Mouse (Mus musculus): ENCODE data around the gene Man1c1. TPM values are rescaled to one million over a fixed set of nuclear protein-coding genes. Genes with fewer than 3 reads are reported as not detected.

Gene Man1c1
- total and polyA plus RNA-seq, 3 experiments: 0.05 TPM; not detected in 2

DNA sequence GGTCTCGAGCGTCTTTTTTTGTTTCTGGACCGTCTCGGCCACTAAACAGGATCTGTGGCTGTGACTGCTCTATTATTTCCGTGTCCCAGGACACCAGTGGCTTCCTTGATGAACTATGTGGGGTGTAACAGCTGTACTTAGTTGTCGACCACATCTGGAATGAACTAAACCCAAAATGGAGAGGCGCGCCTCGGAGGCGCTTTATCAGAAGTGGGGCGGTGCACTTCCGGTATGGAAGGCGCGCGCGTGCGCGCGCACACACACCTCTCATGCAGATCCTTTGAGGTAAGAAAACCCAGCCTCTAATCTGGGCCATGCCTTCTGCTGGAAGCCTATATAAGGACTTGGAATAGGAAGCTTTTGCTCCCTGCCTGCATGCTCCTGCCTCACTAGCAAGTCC, 37.7 kb downstream of the Man1c1 start:
- H3K4me1 ChIP-seq (ENCODE audit: insufficient read depth, low read depth, low read length): no peaks in the 10 kb centered on the region
- peaks cover 37% of the 10 kb centered on the region for H3K27me3 ChIP-seq (ENCODE audit: insufficient read depth, low read length)
- TF ChIP-seq GATA1 (IDR thresholded peaks at IDR 0.05; ENCODE audit: borderline replicate concordance, low read length) (no peak), GATA2 (IDR thresholded peaks at IDR 0.05; ENCODE audit: borderline replicate concordance, low read depth, low read length) (no peak), CTCF (IDR thresholded peaks at IDR 0.05; ENCODE audit: low read depth, low read length) (no peak), TAL1 (conservative IDR thresholded peaks at IDR 0.05; ENCODE audit: low read depth, low read length) (no peak), POLR2AphosphoS5 (IDR thresholded peaks at IDR 0.05; ENCODE audit: insufficient replicate concordance, low read depth, low read length) (no peak)
- H3K36me3 ChIP-seq (replicated peaks): no peaks in the 10 kb centered on the region
- ATAC-seq (ENCODE audit: extremely low read depth, insufficient number of reproducible peaks, low FRiP score, poor library complexity, severe bottlenecking): no peak
- no peaks in the 10 kb centered on the region for H3K9me3 ChIP-seq (replicated peaks)
- no peak overlapping the region for H3K4me3 ChIP-seq (ENCODE audit: low read depth, low read length)
- DNase-seq (ENCODE audit: low spot score): no peak

DNA sequence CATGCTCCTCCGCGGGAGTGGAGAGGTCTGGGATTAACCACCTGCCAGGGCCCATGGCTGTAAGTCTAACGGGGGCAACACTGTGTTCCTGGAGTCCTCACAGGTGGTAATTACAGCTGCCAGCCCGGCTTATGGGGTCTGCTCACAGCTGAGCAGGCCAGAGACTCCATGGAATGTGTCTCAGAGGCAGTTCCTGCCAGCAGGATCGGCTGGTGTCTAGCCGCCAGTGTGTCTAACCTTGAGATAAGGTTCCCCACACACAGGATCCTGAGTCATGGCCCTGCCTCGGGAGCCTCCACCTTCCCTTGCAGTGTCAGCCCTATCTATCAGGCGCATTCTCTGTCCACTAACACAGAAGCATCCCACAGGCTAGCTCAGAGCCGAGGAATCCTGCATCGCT, 41.0 kb downstream of the Man1c1 start:
- H3K4me3 ChIP-seq (ENCODE audit: low read depth, low read length): no peak overlapping the region
- peaks cover 32% of the 10 kb centered on the region for H3K27me3 ChIP-seq (ENCODE audit: insufficient read depth, low read length)
- ATAC-seq (ENCODE audit: extremely low read depth, insufficient number of reproducible peaks, low FRiP score, poor library complexity, severe bottlenecking) (no peak), DNase-seq (ENCODE audit: low spot score) (no peak)
- TF ChIP-seq GATA2 (IDR thresholded peaks at IDR 0.05; ENCODE audit: borderline replicate concordance, low read depth, low read length) (no peak), GATA1 (IDR thresholded peaks at IDR 0.05; ENCODE audit: borderline replicate concordance, low read length) (no peak), POLR2AphosphoS5 (IDR thresholded peaks at IDR 0.05; ENCODE audit: insufficient replicate concordance, low read depth, low read length) (no peak), TAL1 (conservative IDR thresholded peaks at IDR 0.05; ENCODE audit: low read depth, low read length) (no peak), CTCF (IDR thresholded peaks at IDR 0.05; ENCODE audit: low read depth, low read length) (no peak)
- no peaks in the 10 kb centered on the region for H3K4me1 ChIP-seq (ENCODE audit: insufficient read depth, low read depth, low read length)
- H3K36me3 ChIP-seq (replicated peaks): no peaks in the 10 kb centered on the region
- no peaks in the 10 kb centered on the region for H3K9me3 ChIP-seq (replicated peaks)

DNA sequence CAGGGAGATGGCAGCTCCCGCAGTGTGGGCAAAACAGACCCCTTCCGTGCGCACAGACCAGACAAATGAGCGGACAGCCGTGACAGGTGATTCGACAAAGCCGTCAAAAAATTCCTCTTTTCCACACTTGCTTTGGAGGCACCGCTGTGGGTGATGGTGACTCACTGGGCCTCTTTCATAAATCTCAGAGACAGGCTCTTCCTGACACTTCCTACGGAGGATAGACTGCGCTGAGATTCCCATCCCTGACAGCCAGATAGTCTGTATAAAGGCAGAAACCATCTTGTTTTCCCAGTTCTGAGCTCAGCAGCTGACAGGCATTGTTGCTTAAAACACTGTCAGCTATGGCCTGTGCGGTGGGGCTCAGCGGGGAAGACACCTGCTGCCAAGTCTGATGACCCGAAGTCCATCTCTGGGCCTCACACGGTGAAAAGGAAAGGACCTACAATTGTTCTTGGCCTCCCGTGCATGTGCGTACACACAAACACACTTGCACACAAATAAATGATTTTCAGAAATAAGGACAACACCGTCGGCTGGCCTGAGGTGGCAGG, 43.4 kb downstream of the Man1c1 start:
- ATAC-seq (ENCODE audit: extremely low read depth, insufficient number of reproducible peaks, low FRiP score, poor library complexity, severe bottlenecking) (no peak), DNase-seq (ENCODE audit: low spot score) (no peak)
- no peaks in the 10 kb centered on the region for H3K9me3 ChIP-seq (replicated peaks)
- H3K4me1 ChIP-seq (ENCODE audit: insufficient read depth, low read depth, low read length): no peaks in the 10 kb centered on the region
- H3K36me3 ChIP-seq (replicated peaks): no peaks in the 10 kb centered on the region
- no peak overlapping the region for H3K4me3 ChIP-seq (ENCODE audit: low read depth, low read length)
- H3K27me3 ChIP-seq (ENCODE audit: insufficient read depth, low read length): peaks cover 44% of the 10 kb centered on the region
- TF ChIP-seq GATA2 (IDR thresholded peaks at IDR 0.05; ENCODE audit: borderline replicate concordance, low read depth, low read length): no peak
- TF ChIP-seq TAL1 (conservative IDR thresholded peaks at IDR 0.05; ENCODE audit: low read depth, low read length): no peak
- no peak for TF ChIP-seq POLR2AphosphoS5 (IDR thresholded peaks at IDR 0.05; ENCODE audit: insufficient replicate concordance, low read depth, low read length)
- no peak for TF ChIP-seq GATA1 (IDR thresholded peaks at IDR 0.05; ENCODE audit: borderline replicate concordance, low read length)
- TF ChIP-seq CTCF (IDR thresholded peaks at IDR 0.05; ENCODE audit: low read depth, low read length): no peak

DNA sequence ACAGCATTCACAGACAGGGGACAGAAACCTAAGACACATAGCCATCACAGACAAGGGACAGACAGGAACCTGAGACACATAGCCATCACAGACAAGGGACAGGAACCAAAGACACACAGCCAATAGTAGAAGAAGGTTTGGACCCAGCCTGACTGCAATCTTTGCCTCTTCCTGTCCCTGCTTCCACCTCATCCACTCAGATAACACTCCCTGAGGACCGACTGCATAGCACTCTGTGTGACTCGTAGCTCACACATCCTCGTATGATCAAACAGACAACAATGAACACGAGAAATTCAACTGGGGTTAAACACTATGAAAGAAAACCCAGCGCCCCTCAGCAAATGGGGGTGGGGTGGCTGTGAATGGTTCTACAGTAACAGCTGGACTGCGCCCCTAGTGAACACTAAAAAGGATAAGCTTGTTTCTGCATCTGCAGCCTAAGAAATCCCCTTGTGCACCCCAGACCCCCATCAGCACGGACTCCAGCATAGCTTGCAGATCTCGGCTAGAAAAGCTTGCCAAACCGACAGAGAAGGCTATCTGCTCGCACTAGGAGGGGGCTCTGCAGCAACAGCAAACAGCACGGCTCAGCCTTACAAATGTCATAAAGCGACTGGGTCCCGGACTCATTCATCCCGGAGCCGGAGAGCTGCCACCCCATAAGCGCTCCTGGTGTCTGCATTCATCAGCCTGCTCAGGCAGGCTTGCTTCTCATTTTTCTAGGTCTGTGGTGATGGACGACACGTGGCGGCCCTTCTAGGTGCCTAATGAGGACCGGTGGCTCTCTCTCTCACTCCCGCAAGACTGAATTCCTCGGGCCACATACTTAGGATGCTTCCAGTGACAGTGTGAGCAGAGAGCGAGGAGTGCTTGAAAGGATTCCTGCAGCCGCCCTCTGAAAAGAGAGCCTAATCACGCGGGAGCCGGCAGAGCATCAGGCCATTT, 44.5 kb downstream of the Man1c1 start:
- H3K27me3 ChIP-seq (ENCODE audit: insufficient read depth, low read length): peaks cover 45% of the 10 kb centered on the region
- DNase-seq (ENCODE audit: low spot score) (no peak), ATAC-seq (ENCODE audit: extremely low read depth, insufficient number of reproducible peaks, low FRiP score, poor library complexity, severe bottlenecking) (no peak)
- no peaks in the 10 kb centered on the region for H3K9me3 ChIP-seq (replicated peaks)
- H3K4me1 ChIP-seq (ENCODE audit: insufficient read depth, low read depth, low read length): no peaks in the 10 kb centered on the region
- TF ChIP-seq GATA1 (IDR thresholded peaks at IDR 0.05; ENCODE audit: borderline replicate concordance, low read length): no peak
- TF ChIP-seq POLR2AphosphoS5 (IDR thresholded peaks at IDR 0.05; ENCODE audit: insufficient replicate concordance, low read depth, low read length): no peak
- TF ChIP-seq CTCF (IDR thresholded peaks at IDR 0.05; ENCODE audit: low read depth, low read length): no peak
- no peak for TF ChIP-seq GATA2 (IDR thresholded peaks at IDR 0.05; ENCODE audit: borderline replicate concordance, low read depth, low read length)
- TF ChIP-seq TAL1 (conservative IDR thresholded peaks at IDR 0.05; ENCODE audit: low read depth, low read length): no peak
- no peaks in the 10 kb centered on the region for H3K36me3 ChIP-seq (replicated peaks)
- H3K4me3 ChIP-seq (ENCODE audit: low read depth, low read length): no peak overlapping the region

DNA sequence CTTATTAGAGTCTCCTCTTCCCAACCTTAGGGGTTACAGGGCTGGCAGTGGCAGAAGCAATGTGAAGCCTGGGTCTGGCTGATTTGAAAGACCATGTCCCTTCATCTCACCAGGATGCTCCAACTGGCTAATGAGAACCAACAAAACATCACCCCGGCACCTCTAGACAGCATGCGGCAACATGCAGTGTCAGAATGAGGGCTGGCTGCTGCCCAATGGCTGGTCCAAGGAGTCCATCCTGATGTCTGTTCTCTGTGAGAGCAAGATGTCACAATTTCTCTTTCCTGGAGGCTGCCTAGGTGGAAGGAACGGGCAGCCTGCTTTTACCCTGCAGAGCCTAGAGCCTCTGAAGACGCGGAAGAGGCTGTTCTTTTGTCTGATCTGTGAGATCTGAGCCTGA, 46.6 kb downstream of the Man1c1 start:
- TF ChIP-seq CTCF (IDR thresholded peaks at IDR 0.05; ENCODE audit: low read depth, low read length) (no peak), TAL1 (conservative IDR thresholded peaks at IDR 0.05; ENCODE audit: low read depth, low read length) (no peak), GATA2 (IDR thresholded peaks at IDR 0.05; ENCODE audit: borderline replicate concordance, low read depth, low read length) (no peak), GATA1 (IDR thresholded peaks at IDR 0.05; ENCODE audit: borderline replicate concordance, low read length) (no peak), POLR2AphosphoS5 (IDR thresholded peaks at IDR 0.05; ENCODE audit: insufficient replicate concordance, low read depth, low read length) (no peak)
- H3K9me3 ChIP-seq (replicated peaks): no peaks in the 10 kb centered on the region
- no peaks in the 10 kb centered on the region for H3K4me1 ChIP-seq (ENCODE audit: insufficient read depth, low read depth, low read length)
- H3K27me3 ChIP-seq (ENCODE audit: insufficient read depth, low read length): peaks cover 54% of the 10 kb centered on the region
- H3K36me3 ChIP-seq (replicated peaks): no peaks in the 10 kb centered on the region
- ATAC-seq (ENCODE audit: extremely low read depth, insufficient number of reproducible peaks, low FRiP score, poor library complexity, severe bottlenecking): no peak
- no peak for DNase-seq (ENCODE audit: low spot score)
- no peak overlapping the region for H3K4me3 ChIP-seq (ENCODE audit: low read depth, low read length)

- no peaks in the 10 kb centered on the region for H3K9me3 ChIP-seq (replicated peaks)
- DNase-seq (ENCODE audit: low spot score) (no peak), ATAC-seq (ENCODE audit: extremely low read depth, insufficient number of reproducible peaks, low FRiP score, poor library complexity, severe bottlenecking) (no peak)
- H3K4me3 ChIP-seq (ENCODE audit: low read depth, low read length): no peak overlapping the region
- TF ChIP-seq TAL1 (conservative IDR thresholded peaks at IDR 0.05; ENCODE audit: low read depth, low read length): no peak
- TF ChIP-seq CTCF (IDR thresholded peaks at IDR 0.05; ENCODE audit: low read depth, low read length): no peak
- TF ChIP-seq POLR2AphosphoS5 (IDR thresholded peaks at IDR 0.05; ENCODE audit: insufficient replicate concordance, low read depth, low read length): no peak
- no peak for TF ChIP-seq GATA2 (IDR thresholded peaks at IDR 0.05; ENCODE audit: borderline replicate concordance, low read depth, low read length)
- TF ChIP-seq GATA1 (IDR thresholded peaks at IDR 0.05; ENCODE audit: borderline replicate concordance, low read length): no peak
- no peaks in the 10 kb centered on the region for H3K4me1 ChIP-seq (ENCODE audit: insufficient read depth, low read depth, low read length)
- H3K27me3 ChIP-seq (ENCODE audit: insufficient read depth, low read length): peaks cover 60% of the 10 kb centered on the region
- H3K36me3 ChIP-seq (replicated peaks): no peaks in the 10 kb centered on the region
Observed at GRCm38 (mm10) chr4:134654391-134654790, 49.7 kb downstream of the Man1c1 start.

Measured in G1E (cell line).